Mouse (Mus musculus): Measurements from ENCODE around the gene Slc25a22. TPM values are rescaled to one million over a fixed set of nuclear protein-coding genes. Genes with fewer than 3 reads are reported as not detected.

Gene Slc25a22
- total and polyA plus RNA-seq, 2 experiments from 2014 or later, result 132 to 141 TPM

GRCm38 (mm10) chr7:141430585-141431240, 7.0 kb downstream of the Slc25a22 start:
- H3K36me3 ChIP-seq (ENCODE audit: insufficient read depth), result peaks cover 48% of the 10 kb centered on the region
- DNase-seq, result no peak
- WGBS, result 95% methylated on average over 9 of the region's 9 CpGs
- H3K27ac ChIP-seq (ENCODE audit: low read depth, low read length), result no peak overlapping the region
- H3K4me3 ChIP-seq (ENCODE audit: low read depth, low read length), result no peak overlapping the region
- no peak for ATAC-seq
- no peaks in the 10 kb centered on the region for H3K9me3 ChIP-seq (ENCODE audit: low read length)
- no peaks in the 10 kb centered on the region for H3K27me3 ChIP-seq (ENCODE audit: insufficient read depth, low read length)
- no peak overlapping the region for H3K4me2 ChIP-seq (ENCODE audit: low read depth)
- peaks cover 22% of the 10 kb centered on the region for H3K4me1 ChIP-seq (ENCODE audit: insufficient read depth)
- H3K9ac ChIP-seq, result no peak overlapping the region
- no peak for TF ChIP-seq CTCF (IDR thresholded peaks at IDR 0.05; ENCODE audit: low read depth)

- Histone ChIP-seq H3K36me3 (ENCODE audit: insufficient read depth) (peaks cover 48% of the 10 kb centered on the region), H3K4me2 (ENCODE audit: low read depth) (peak overlapping the region; percentile 75), H3K9ac (peak overlapping the region; percentile 71; the same call in 1 of the 2 replicates), H3K27me3 (ENCODE audit: insufficient read depth, low read length) (no peaks in the 10 kb centered on the region), H3K4me3 (ENCODE audit: low read depth, low read length) (peak overlapping the region; percentile 45; the same call in 1 of the 2 replicates), H3K9me3 (ENCODE audit: low read length) (no peaks in the 10 kb centered on the region), H3K4me1 (ENCODE audit: insufficient read depth) (peaks cover 18% of the 10 kb centered on the region), H3K27ac (ENCODE audit: low read depth, low read length) (0 out of 2 replicates have a peak overlapping the region, but pooled peaks have one; percentile 77)
- DNase-seq (no peak), ATAC-seq (no peak)
- WGBS, result 65% methylated on average over 9 of the region's 9 CpGs
- TF ChIP-seq CTCF (IDR thresholded peaks at IDR 0.05; ENCODE audit: low read depth), result no peak
Observed at GRCm38 (mm10) chr7:141429840-141430584, 7.7 kb downstream of the Slc25a22 start.

- peak within 1 kb of the TSS; percentile 77 for H3K27ac ChIP-seq (ENCODE audit: low read depth, low read length)
- peak within 1 kb of the TSS; percentile 71 for H3K9ac ChIP-seq
- TF ChIP-seq CTCF (IDR thresholded peaks at IDR 0.05; ENCODE audit: low read depth), result peak; percentile 38
- H3K9me3 ChIP-seq (ENCODE audit: low read length), result no peaks in the 10 kb centered on the region
- peak; percentile 82 for DNase-seq
- WGBS, result 2% methylated on average over 19 of the region's 19 CpGs
- peak within 1 kb of the TSS; percentile 75 for H3K4me2 ChIP-seq (ENCODE audit: low read depth)
- H3K27me3 ChIP-seq (ENCODE audit: insufficient read depth, low read length), result no peaks in the 10 kb centered on the region
- H3K4me1 ChIP-seq (ENCODE audit: insufficient read depth), result peaks cover 16% of the 10 kb centered on the region
- H3K4me3 ChIP-seq (ENCODE audit: low read depth, low read length), result peak within 1 kb of the TSS; percentile 45
- peak; percentile 90 for ATAC-seq
- H3K36me3 ChIP-seq (ENCODE audit: insufficient read depth), result peaks cover 48% of the 10 kb centered on the region
Observed at GRCm38 (mm10) chr7:141429310-141429709, 8.4 kb downstream of the Slc25a22 start, which contains the start of gene Cend1. TSS of gene Cend1 (minus strand) at chr7:141429491.

- WGBS, result 50% methylated on average over 5 of the region's 5 CpGs
Observed at GRCm38 (mm10) chr7:141428701-141429100, 9.0 kb downstream of the Slc25a22 start.

GRCm38 (mm10) chr7:141426948-141427730, 10.6 kb downstream of the Slc25a22 start:
- Histone ChIP-seq H3K9me3 (ENCODE audit: low read length) (no peaks in the 10 kb centered on the region), H3K4me2 (ENCODE audit: low read depth) (no peak overlapping the region), H3K27ac (ENCODE audit: low read depth, low read length) (no peak overlapping the region), H3K4me3 (ENCODE audit: low read depth, low read length) (no peak overlapping the region), H3K9ac (no peak overlapping the region), H3K27me3 (ENCODE audit: insufficient read depth, low read length) (no peaks in the 10 kb centered on the region), H3K4me1 (ENCODE audit: insufficient read depth) (0 out of 2 replicates have a peak, but pooled peaks cover 8% of the 10 kb centered on the region), H3K36me3 (ENCODE audit: insufficient read depth) (peaks cover 30% of the 10 kb centered on the region)
- no peak for TF ChIP-seq CTCF (IDR thresholded peaks at IDR 0.05; ENCODE audit: low read depth)
- no peak for DNase-seq
- WGBS, result 90% methylated on average over 12 of the region's 12 CpGs
- no peak for ATAC-seq

More at GRCm38 (mm10) chr7:141428701-141429100, 9.0 kb downstream of the Slc25a22 start:
- no peak for TF ChIP-seq CTCF (IDR thresholded peaks at IDR 0.05; ENCODE audit: low read depth)
- H3K4me3 ChIP-seq (ENCODE audit: low read depth, low read length), result peak overlapping the region; percentile 45
- peak overlapping the region; percentile 77 for H3K27ac ChIP-seq (ENCODE audit: low read depth, low read length)
- ATAC-seq (no peak), DNase-seq (no peak)
- peaks cover 12% of the 10 kb centered on the region for H3K4me1 ChIP-seq (ENCODE audit: insufficient read depth)
- H3K27me3 ChIP-seq (ENCODE audit: insufficient read depth, low read length), result no peaks in the 10 kb centered on the region
- H3K4me2 ChIP-seq (ENCODE audit: low read depth), result peak overlapping the region; percentile 75
- H3K36me3 ChIP-seq (ENCODE audit: insufficient read depth), result peaks cover 46% of the 10 kb centered on the region
- H3K9ac ChIP-seq, result peak overlapping the region; percentile 71
- H3K9me3 ChIP-seq (ENCODE audit: low read length), result no peaks in the 10 kb centered on the region

- Histone ChIP-seq H3K27me3 (ENCODE audit: insufficient read depth, low read length) (no peaks in the 10 kb centered on the region), H3K9ac (no peak overlapping the region), H3K4me3 (ENCODE audit: low read depth, low read length) (no peak overlapping the region), H3K4me1 (ENCODE audit: insufficient read depth) (0 out of 2 replicates have a peak, but pooled peaks cover 4% of the 10 kb centered on the region), H3K4me2 (ENCODE audit: low read depth) (no peak overlapping the region), H3K27ac (ENCODE audit: low read depth, low read length) (no peak overlapping the region), H3K36me3 (ENCODE audit: insufficient read depth) (peaks cover 10% of the 10 kb centered on the region), H3K9me3 (ENCODE audit: low read length) (no peaks in the 10 kb centered on the region)
- DNase-seq, result no peak
- 72% methylated on average over 4 of the region's 4 CpGs for WGBS
- no peak for ATAC-seq
- TF ChIP-seq CTCF (IDR thresholded peaks at IDR 0.05; ENCODE audit: low read depth), result no peak
Observed at GRCm38 (mm10) chr7:141423811-141424210, 13.9 kb downstream of the Slc25a22 start.
